Mouse (Mus musculus): ENCODE results near the gene Gpr107. TPM values are rescaled to one million over a fixed set of nuclear protein-coding genes. Genes with fewer than 3 reads are reported as not detected.

The Gpr107 gene
- polyA plus RNA-seq, 1 experiment from 2014 or later, result 33.2 TPM

DNA sequence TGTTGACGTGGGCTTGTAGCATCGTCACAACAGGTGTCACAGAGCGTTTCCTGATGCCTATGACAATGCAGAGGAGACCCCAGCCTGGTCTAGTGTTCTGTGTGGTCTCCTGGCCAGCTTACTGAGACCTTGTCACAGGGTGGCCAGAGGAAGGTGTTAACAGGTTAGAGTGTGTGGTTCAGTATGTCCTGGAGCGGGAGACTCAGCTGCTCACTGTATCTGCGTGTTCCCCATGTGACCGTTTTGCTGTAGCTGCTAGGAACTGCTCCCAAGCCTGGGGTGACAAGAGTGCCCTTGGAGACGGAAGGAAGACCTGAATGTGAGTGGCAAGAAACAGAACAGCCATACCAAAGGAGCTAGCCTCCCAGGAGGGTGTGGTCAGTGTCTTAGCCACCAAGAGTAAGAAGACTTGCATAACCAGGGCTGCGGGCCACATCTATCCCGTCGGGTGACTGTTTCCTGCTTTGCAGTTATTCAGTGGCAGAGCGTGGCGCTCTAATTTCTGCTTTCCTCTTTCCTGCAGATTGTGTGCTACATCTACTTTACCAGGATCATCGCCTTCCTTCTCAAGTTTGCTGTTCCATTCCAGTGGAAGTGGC, 56.5 kb downstream of the Gpr107 start:
- no peak for ATAC-seq (ENCODE audit: insufficient read depth, low FRiP score, low read depth)
- H3K4me3 ChIP-seq (replicated peaks), result no peak overlapping the region
- no peaks in the 10 kb centered on the region for H3K4me1 ChIP-seq
- no peak overlapping the region for H3K9ac ChIP-seq
- H3K9me3 ChIP-seq, result no peaks in the 10 kb centered on the region
- WGBS, result 86% methylated on average over 13 of the region's 13 CpGs
- no peak overlapping the region for H3K27ac ChIP-seq
- no peak overlapping the region for H3K4me2 ChIP-seq
- peaks cover 30% of the 10 kb centered on the region; the same call in 1 of the 2 replicates for H3K36me3 ChIP-seq
- no peaks in the 10 kb centered on the region for H3K27me3 ChIP-seq (replicated peaks)

- no peak overlapping the region for H3K9ac ChIP-seq
- H3K9me3 ChIP-seq, result no peaks in the 10 kb centered on the region
- H3K4me1 ChIP-seq, result no peaks in the 10 kb centered on the region
- no peaks in the 10 kb centered on the region for H3K27me3 ChIP-seq (replicated peaks)
- H3K4me2 ChIP-seq, result no peak overlapping the region
- ATAC-seq (ENCODE audit: insufficient read depth, low FRiP score, low read depth), result no peak
- H3K4me3 ChIP-seq (replicated peaks), result no peak overlapping the region
- peaks cover 39% of the 10 kb centered on the region for H3K36me3 ChIP-seq
- H3K27ac ChIP-seq, result no peak overlapping the region
- 82% methylated on average over 4 of the region's 4 CpGs for WGBS
These were observed 57.4 kb downstream of the Gpr107 start for GRCm38 (mm10) chr2:31209525-31209924.

DNA sequence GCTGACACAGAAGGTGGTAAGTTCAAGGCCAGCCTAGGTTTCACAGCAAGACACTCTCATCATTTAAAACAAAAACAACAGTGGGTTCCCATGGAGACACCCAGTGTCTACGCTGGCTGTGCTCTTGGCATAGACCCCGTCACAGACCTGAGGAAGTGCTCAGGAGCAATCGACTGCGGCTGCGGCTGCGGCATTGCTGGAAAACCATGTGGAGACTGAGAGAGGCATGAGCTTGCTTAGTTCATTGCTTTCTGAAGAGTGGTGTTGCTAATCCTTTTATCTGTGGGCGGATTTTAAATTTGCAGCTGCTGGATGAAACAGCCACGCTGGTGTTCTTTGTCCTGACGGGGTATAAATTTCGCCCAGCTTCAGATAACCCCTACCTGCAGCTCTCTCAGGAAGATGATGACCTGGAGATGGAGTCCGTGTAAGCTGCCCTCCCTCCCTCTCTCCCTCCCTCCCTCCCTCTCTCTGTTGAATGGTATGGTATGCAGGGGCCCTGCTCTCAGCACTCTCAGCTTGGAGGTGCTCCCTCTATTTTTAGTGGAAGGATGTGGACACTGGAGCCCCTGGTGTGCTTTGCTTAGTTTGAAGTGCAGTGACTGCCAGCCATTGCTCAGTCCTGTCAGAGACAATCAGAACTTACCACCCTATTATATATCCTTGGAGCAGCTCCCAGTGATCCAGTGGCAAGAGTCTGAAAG, 58.2 kb downstream of the Gpr107 start:
- Histone ChIP-seq H3K9ac (no peak overlapping the region), H3K27me3 (replicated peaks) (no peaks in the 10 kb centered on the region), H3K9me3 (no peaks in the 10 kb centered on the region), H3K27ac (no peak overlapping the region), H3K36me3 (peaks cover 45% of the 10 kb centered on the region), H3K4me2 (no peak overlapping the region), H3K4me3 (replicated peaks) (no peak overlapping the region), H3K4me1 (no peaks in the 10 kb centered on the region)
- 68% methylated on average over 11 of the region's 11 CpGs for WGBS
- ATAC-seq (ENCODE audit: insufficient read depth, low FRiP score, low read depth), result no peak

- Histone ChIP-seq H3K27me3 (replicated peaks) (no peaks in the 10 kb centered on the region), H3K9me3 (no peaks in the 10 kb centered on the region), H3K36me3 (peaks cover 45% of the 10 kb centered on the region), H3K4me1 (no peaks in the 10 kb centered on the region), H3K27ac (no peak overlapping the region), H3K9ac (no peak overlapping the region), H3K4me2 (no peak overlapping the region), H3K4me3 (replicated peaks) (no peak overlapping the region)
- WGBS, result 67% methylated on average over 3 of the region's 3 CpGs
- no peak for ATAC-seq (ENCODE audit: insufficient read depth, low FRiP score, low read depth)
These were observed 59.1 kb downstream of the Gpr107 start for GRCm38 (mm10) chr2:31211204-31211603.

GRCm38 (mm10) chr2:31214211-31214796, 62.2 kb downstream of the Gpr107 start:
- H3K9me3 ChIP-seq, result no peaks in the 10 kb centered on the region
- 91% methylated on average over 16 of the region's 16 CpGs for WGBS
- H3K4me3 ChIP-seq (replicated peaks), result no peak overlapping the region
- peaks cover 29% of the 10 kb centered on the region; the same call in 1 of the 2 replicates for H3K36me3 ChIP-seq
- no peak overlapping the region for H3K27ac ChIP-seq
- no peak overlapping the region for H3K4me2 ChIP-seq
- ATAC-seq (ENCODE audit: insufficient read depth, low FRiP score, low read depth), result no peak
- no peaks in the 10 kb centered on the region for H3K4me1 ChIP-seq
- no peaks in the 10 kb centered on the region for H3K27me3 ChIP-seq (replicated peaks)
- no peak overlapping the region for H3K9ac ChIP-seq

DNA sequence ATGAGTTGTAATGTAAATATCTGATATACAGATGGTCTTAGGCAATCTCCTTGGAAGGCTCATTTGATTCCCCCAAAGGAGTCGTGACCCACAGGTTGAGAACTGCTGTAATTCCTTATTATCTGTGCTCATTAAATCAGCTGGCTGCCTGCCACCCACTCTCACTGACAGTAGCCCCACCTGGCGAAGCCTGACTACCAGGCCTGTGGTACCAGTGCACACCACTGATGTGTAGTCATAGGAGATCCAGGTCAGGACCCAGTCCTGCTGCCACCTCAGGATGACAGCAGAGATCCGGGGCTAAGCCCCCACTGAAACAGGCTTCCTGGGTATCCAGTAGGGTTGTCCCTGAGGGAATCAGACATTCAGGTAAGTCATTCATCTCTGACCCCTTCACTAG, 66.5 kb downstream of the Gpr107 start:
- Histone ChIP-seq H3K4me3 (replicated peaks) (no peak overlapping the region), H3K9ac (no peak overlapping the region), H3K4me2 (no peak overlapping the region), H3K27ac (no peak overlapping the region), H3K9me3 (no peaks in the 10 kb centered on the region), H3K4me1 (no peaks in the 10 kb centered on the region), H3K36me3 (peaks cover 15% of the 10 kb centered on the region; the same call in 1 of the 2 replicates), H3K27me3 (replicated peaks) (no peaks in the 10 kb centered on the region)
- 85% methylated on average over 3 of the region's 3 CpGs for WGBS
- ATAC-seq (ENCODE audit: insufficient read depth, low FRiP score, low read depth), result no peak

DNA sequence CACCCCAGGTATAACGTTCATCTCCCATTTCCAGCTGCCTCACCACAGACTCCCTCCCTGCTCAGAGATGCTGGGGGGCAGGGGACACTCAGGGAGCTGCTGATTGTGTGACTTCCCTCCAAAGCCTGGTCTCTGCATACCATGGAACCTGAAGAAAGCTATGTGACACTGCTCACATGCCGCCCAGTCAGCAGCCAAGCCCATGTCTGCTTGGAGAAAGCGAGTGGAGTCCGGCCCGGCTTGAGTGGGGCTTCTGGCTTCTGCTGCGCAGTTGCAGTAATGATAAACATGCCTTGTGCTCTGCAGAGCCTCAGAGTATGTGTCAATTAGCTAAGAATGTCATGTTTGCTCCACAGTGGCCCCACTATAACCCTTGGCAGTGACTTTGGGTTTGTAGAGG, 67.4 kb downstream of the Gpr107 start:
- Histone ChIP-seq H3K36me3 (peaks cover 7% of the 10 kb centered on the region; the same call in 1 of the 2 replicates), H3K9ac (no peak overlapping the region), H3K4me1 (no peaks in the 10 kb centered on the region), H3K4me2 (no peak overlapping the region), H3K27me3 (replicated peaks) (no peaks in the 10 kb centered on the region), H3K4me3 (replicated peaks) (no peak overlapping the region), H3K27ac (no peak overlapping the region), H3K9me3 (no peaks in the 10 kb centered on the region)
- 71% methylated on average over 6 of the region's 6 CpGs for WGBS
- no peak for ATAC-seq (ENCODE audit: insufficient read depth, low FRiP score, low read depth)

DNA sequence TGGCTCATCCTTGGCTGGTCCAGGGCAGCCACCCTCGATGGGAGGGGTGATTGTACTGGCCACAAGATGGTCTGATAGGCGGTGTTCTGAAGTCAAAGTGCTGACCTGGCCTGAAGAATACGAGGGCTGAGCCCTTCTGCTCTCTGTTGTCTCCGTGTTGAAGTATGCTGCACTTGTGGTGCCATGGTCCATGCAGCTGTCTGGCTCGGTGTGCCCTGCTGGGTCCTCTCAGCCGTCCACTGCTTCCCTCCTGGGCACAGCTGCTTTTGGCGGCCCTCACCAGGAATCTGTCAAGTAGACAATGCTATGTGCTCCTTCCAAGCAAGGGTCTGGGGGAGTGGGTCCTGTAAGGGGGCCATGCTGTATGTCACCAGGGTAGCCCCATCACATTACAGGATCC, 68.7 kb downstream of the Gpr107 start:
- Histone ChIP-seq H3K4me3 (replicated peaks) (no peak overlapping the region), H3K27ac (no peak overlapping the region), H3K9me3 (no peaks in the 10 kb centered on the region), H3K4me2 (no peak overlapping the region), H3K27me3 (replicated peaks) (no peaks in the 10 kb centered on the region), H3K36me3 (no peaks in the 10 kb centered on the region), H3K9ac (no peak overlapping the region), H3K4me1 (no peaks in the 10 kb centered on the region)
- WGBS, result 65% methylated on average over 7 of the region's 7 CpGs
- no peak for ATAC-seq (ENCODE audit: insufficient read depth, low FRiP score, low read depth)

- H3K36me3 ChIP-seq, result no peaks in the 10 kb centered on the region
- H3K27me3 ChIP-seq (replicated peaks), result no peaks in the 10 kb centered on the region
- no peak overlapping the region for H3K9ac ChIP-seq
- no peak for ATAC-seq (ENCODE audit: insufficient read depth, low FRiP score, low read depth)
- H3K4me3 ChIP-seq (replicated peaks), result no peak overlapping the region
- H3K27ac ChIP-seq, result no peak overlapping the region
- no peaks in the 10 kb centered on the region for H3K4me1 ChIP-seq
- H3K9me3 ChIP-seq, result no peaks in the 10 kb centered on the region
- 75% methylated on average over 5 of the region's 5 CpGs for WGBS
- no peak overlapping the region for H3K4me2 ChIP-seq
These were observed 69.5 kb downstream of the Gpr107 start for GRCm38 (mm10) chr2:31221582-31221981.

DNA sequence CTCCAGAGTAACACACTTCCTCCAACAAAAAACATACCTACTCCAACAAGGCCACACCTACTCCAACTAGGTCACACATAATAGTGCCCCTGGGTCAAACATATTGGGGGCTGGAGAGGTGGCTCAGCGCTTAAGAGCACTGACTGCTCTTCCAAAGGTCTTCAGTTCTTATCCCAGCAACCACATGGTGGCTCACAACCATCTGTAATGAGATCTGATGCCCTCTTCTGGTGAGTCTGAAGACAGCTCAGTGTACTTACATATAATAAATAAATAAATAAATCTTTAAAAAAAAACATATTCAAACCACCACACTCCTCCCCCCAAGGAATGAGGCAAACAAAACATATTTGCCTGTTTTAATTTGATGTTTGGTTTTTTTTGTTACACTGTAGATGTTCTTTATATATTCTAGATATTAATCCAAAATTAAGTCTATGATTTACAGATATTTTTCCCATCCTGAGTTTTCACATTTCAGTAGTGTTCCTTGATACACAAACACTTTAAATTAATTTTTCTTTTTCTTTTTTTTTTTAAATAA, 76.7 kb downstream of the Gpr107 start:
- H3K9me3 ChIP-seq, result no peaks in the 10 kb centered on the region
- no peak for ATAC-seq (ENCODE audit: insufficient read depth, low FRiP score, low read depth)
- H3K27ac ChIP-seq, result no peak overlapping the region
- no peak overlapping the region for H3K9ac ChIP-seq
- WGBS, result 64% methylated on average over 1 of the region's 1 CpGs
- H3K4me1 ChIP-seq, result no peaks in the 10 kb centered on the region
- no peak overlapping the region for H3K4me2 ChIP-seq
- no peak overlapping the region for H3K4me3 ChIP-seq (replicated peaks)
- H3K27me3 ChIP-seq (replicated peaks), result no peaks in the 10 kb centered on the region
- H3K36me3 ChIP-seq, result no peaks in the 10 kb centered on the region

DNA sequence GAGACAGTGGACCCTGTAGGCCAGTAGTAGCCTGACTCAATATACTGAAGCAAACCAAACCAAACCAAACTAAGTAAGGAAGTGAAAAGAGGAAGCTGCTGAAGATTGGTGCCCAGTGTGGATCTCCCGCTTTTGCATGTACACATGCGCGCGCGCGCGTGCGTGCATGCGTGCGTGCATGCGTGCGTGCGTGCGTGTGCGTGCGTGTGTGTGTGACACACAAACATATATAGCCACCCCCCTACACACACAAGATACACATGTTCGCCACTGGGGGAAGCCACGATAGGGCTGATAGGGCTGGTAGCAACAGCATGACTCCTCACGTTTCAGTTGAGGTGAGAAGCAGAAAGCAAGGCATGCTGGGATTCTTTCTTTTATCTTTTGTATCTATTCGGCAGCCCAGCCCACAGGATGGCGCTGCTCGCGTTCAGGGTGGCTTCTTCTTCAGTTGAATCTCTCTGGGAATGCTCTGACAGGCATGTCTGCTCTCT, 87.1 kb downstream of the Gpr107 start:
- Histone ChIP-seq H3K4me2 (peak overlapping the region; percentile 45), H3K27me3 (replicated peaks) (no peaks in the 10 kb centered on the region), H3K9ac (no peak overlapping the region), H3K4me1 (peaks cover 5% of the 10 kb centered on the region; the same call in 1 of the 2 replicates), H3K27ac (no peak overlapping the region), H3K9me3 (no peaks in the 10 kb centered on the region), H3K4me3 (replicated peaks) (no peak overlapping the region; the same call in 1 of the 2 replicates), H3K36me3 (no peaks in the 10 kb centered on the region)
- ATAC-seq (ENCODE audit: insufficient read depth, low FRiP score, low read depth), result no peak
- WGBS, result 32% methylated on average over 23 of the region's 23 CpGs

DNA sequence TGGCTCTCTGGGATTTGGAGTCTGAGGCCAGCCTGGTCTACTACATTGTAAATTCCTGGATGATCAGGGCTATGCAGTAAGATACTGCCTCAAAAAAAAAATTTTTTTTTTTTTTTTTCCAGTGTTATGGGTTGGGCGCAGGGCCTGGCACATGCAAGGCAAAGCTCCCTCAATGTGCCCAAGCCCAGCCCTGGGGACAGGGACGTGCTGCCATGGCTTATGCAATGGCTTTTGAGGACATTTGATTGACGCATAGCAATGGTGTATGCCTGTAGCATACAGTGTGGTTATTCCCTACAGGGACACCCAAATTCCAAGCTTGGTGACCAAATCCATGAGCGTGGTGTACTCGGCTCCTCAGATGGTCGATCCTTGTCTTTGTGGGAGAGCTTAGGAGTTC, 87.7 kb downstream of the Gpr107 start:
- Histone ChIP-seq H3K4me1 (peaks cover 11% of the 10 kb centered on the region), H3K27me3 (replicated peaks) (no peaks in the 10 kb centered on the region), H3K9me3 (no peaks in the 10 kb centered on the region), H3K4me2 (peak overlapping the region; percentile 45), H3K4me3 (replicated peaks) (no peak overlapping the region), H3K36me3 (no peaks in the 10 kb centered on the region), H3K9ac (no peak overlapping the region), H3K27ac (no peak overlapping the region)
- 79% methylated on average over 6 of the region's 6 CpGs for WGBS
- no peak for ATAC-seq (ENCODE audit: insufficient read depth, low FRiP score, low read depth)

Measured in stomach, embryonic 15.5 days (tissue).